Mouse (Mus musculus) layer of hippocampus, adult 2 months (tissue): ENCODE measurements around the gene Hfe. TPM values are rescaled to one million over a fixed set of nuclear protein-coding genes. Genes with fewer than 3 reads are reported as not detected.
"Not testable (repeated sequence)": the region's sequence is repeated elsewhere in the genome, so short reads cannot be mapped to it uniquely, and the experiment has no call there.

Experiments
- DNase-seq, 2 experiments: peaks; one replicate each; pipeline ENCODE4 v3.0.0; 2022; ENCODE audit warnings: low spot score in 2 of 2
- H3K27ac ChIP-seq: fragments of 200-600 bp; 2 replicates; pipeline ENCODE4 v1.8.1; 2022
- H3K4me3 ChIP-seq: fragments of 200-600 bp; 2 replicates; pipeline ENCODE4 v1.8.1; 2022; ENCODE audit warnings: mild to moderate bottlenecking
- CTCF ChIP-seq: fragments of 200-600 bp; conservative IDR thresholded peaks from 2 replicates; pipeline ENCODE4 v1.8.1; 2022; ENCODE audit warnings: antibody characterized with exemption, mild to moderate bottlenecking, moderate library complexity
- total RNA-seq, 2 experiments: library from RNA; stranded (reverse); gene quantifications; 2 replicates each; pipeline ENCODE4 v1.2.3; 2021

The Hfe gene
- total RNA-seq, 2 experiments from 2014 or later = 3.2 to 3.6 TPM

- H3K27ac ChIP-seq = no peak overlapping the region
- no peak overlapping the region for H3K4me3 ChIP-seq
- no peak for DNase-seq
- no peak for TF ChIP-seq CTCF
Measured at GRCm38 (mm10) chr13:23724239-23724638, 13.6 kb upstream of the Hfe start.

- not testable (repeated sequence) for H3K27ac ChIP-seq, H3K4me3 ChIP-seq, DNase-seq
Measured at GRCm38 (mm10) chr13:23717593-23718245, 7.1 kb upstream of the Hfe start.

GRCm38 (mm10) chr13:23717176-23717575 is 6.5 kb upstream of the Hfe start:
- Histone ChIP-seq H3K27ac (no peak overlapping the region), H3K4me3 (no peak overlapping the region)
- TF ChIP-seq CTCF = no peak
- no peak for DNase-seq

DNA sequence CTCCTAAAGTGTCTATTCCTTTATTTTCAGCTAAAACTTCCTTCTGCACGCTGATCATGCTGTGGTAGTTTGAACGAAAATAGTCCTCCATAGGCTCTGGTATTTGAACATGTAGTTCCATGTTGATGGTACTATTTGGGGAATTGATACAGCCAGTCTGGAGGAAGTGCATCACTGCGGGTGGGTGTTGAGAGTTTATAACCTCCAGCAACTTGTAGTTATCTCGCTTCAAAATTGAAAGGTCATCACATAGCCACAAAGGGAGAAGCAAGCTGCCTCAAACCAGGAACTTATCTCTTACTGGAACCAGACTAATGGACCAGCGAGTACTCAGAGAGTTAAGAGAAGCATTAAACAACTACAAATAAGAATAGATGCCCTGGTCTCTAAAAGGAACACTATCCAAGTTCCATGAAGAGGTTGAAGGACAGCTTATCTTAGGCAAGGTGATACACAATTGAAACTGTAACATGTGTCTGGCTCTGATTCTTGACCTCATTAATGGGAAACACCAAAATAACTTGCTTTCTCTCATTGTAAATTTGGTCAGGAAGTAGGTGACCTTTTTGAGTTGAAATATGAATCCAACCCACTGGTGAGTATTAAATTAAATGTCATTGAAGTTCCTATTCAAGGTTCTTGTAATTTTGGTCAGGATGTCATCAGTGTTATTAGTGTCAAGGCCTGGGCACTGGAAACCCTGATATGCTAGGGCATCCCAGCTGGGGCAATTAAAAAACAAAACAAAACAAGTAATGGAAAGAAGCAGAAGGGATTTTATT is 5.8 kb upstream of the Hfe start:
- no peak overlapping the region for H3K27ac ChIP-seq
- no peak for DNase-seq
- no peak for TF ChIP-seq CTCF

GRCm38 (mm10) chr13:23709714-23710373 is 810 bp downstream of the Hfe start:
- peak overlapping the region; percentile 77 for H3K27ac ChIP-seq
- no peak for DNase-seq
- TF ChIP-seq CTCF = no peak
- peak overlapping the region; percentile 61 for H3K4me3 ChIP-seq

More for the DNA sequence above, 5.8 kb upstream of the Hfe start:
- no peak overlapping the region for H3K4me3 ChIP-seq

DNA sequence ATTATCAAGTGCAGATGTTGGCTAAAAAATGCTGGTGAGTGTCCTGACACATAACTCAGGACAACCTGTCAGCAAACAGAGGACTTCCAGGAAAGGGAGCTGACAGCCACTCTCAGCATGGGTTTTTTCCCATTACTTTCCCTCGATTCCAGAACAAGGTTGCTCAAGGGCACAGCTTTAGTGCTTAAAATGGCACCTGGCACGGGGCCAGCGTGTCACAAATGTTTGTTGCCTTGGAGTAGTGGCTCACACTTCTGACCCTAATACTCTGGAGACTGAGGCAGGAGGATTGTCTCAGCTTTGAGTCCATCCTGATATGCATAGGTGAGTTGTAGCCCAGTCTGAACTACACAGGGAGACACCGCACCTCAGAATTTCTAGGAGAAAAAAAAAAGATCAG is 2.0 kb downstream of the Hfe start:
- no peak for DNase-seq
- Histone ChIP-seq H3K4me3 (no peak overlapping the region), H3K27ac (no peak overlapping the region)
- TF ChIP-seq CTCF = no peak

- no peak for DNase-seq
- Histone ChIP-seq H3K27ac (no peak overlapping the region), H3K4me3 (no peak overlapping the region)
- no peak for TF ChIP-seq CTCF
Measured at GRCm38 (mm10) chr13:23708041-23708440, 2.6 kb downstream of the Hfe start.

- no peak overlapping the region for H3K4me3 ChIP-seq
- H3K27ac ChIP-seq = no peak overlapping the region
- no peak for TF ChIP-seq CTCF
- no peak for DNase-seq
Measured at GRCm38 (mm10) chr13:23706771-23707170, 3.9 kb downstream of the Hfe start.

DNA sequence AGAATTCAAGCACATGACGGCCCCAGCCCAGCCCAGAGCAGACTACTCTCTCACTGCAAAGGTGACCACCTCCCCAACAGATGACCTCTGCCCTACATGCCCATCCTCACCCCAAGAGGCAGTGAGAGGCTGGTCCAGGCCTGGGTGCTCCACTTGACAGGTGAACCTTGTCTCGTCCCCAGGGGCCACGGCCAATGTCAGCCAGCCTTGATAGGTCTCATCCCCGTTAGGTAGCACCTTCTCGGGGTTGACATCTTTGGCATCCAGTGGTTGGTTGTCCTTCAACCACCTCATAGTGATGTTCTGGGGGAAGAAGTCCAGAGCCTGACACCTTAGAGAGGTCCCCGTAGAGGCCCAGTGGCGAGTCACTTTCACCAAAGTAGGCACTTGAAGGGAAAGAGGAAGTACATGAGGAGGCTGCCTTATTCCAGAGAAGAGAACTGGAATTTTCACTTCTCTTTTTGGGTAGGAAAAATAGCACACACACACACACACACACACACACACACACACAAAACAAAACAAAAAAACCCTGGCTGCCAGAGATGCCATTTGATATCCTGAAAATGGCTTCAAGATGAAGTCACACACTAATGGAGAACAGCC is 4.8 kb downstream of the Hfe start:
- Histone ChIP-seq H3K4me3 (no peak overlapping the region), H3K27ac (no peak overlapping the region)
- no peak for TF ChIP-seq CTCF
- DNase-seq = no peak

GRCm38 (mm10) chr13:23702801-23703200 is 7.9 kb downstream of the Hfe start:
- not testable (repeated sequence) for DNase-seq, H3K27ac ChIP-seq, H3K4me3 ChIP-seq

DNA sequence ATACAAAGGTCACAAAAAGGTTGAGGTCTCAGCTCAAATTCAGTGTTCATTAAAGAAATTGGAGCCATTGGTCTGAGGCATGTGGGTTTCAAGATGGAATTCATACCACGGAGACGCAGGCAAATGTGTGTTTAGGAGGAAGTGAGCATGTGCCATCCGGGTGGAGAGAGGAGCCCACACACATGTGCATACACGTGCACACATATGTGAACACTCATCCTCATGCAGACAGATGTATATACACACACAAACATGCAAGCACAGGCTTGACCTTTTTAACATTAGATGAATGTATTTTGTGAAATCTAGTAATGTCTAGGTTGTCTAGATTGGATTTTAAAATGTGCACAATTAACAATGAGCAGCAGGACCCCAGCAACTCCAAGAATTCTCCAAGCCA is 8.4 kb downstream of the Hfe start:
- Histone ChIP-seq H3K27ac (no peak overlapping the region), H3K4me3 (no peak overlapping the region)
- TF ChIP-seq CTCF = no peak
- DNase-seq = no peak

GRCm38 (mm10) chr13:23700786-23701520 is 9.7 kb downstream of the Hfe start:
- H3K4me3 ChIP-seq = no peak overlapping the region
- DNase-seq = peak; percentile 82
- H3K27ac ChIP-seq = no peak overlapping the region
- TF ChIP-seq CTCF = peak; percentile 97
